Mouse (Mus musculus): ENCODE results near the gene Clns1a. TPM values are rescaled to one million over a fixed set of nuclear protein-coding genes. Genes with fewer than 3 reads are reported as not detected.

The Clns1a gene
- total and polyA plus RNA-seq, 2 experiments from 2014 or later, result 107 to 178 TPM

DNA sequence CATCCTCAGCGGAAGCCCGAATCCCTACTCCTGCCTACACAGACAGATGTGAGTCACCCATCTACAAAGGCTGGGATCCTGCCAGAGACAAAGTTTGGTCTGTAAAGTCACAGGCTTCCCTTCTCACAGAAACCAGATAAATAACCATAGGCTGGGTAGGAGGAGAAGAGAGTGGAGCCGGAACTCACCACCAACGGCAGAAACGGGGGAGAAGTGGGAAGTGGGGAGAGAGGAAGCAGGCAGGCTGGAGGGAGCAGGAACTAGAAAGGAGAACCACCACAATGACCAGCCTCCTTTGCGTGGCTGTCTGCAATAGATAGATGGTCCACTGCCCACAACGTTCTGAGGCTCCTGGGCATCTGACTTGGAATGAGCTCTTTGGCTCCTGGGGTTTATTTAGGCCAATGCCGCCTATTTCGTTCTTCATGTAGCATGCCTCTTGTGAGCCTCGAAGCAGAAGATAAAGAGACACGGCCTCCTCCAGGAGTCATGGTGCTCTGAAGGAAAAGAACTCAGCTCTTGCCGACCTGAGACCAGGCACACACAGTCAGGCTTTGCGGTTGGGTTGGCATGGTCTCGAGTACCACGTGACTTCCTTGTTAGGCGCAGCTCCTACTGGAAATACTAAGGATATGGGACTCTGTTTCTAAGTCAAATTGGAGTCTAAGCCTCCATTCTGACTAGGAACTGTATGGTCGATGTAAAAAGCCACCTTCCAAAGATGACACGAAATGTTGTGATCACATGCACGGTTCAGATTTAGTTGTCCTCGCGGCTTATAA is 68.9 kb downstream of the Clns1a start:
- TF ChIP-seq CTCF (IDR thresholded peaks at IDR 0.05; ENCODE audit: low read depth), result no peak
- Histone ChIP-seq H3K9ac (no peak overlapping the region), H3K4me3 (ENCODE audit: low read depth, low read length) (no peak overlapping the region), H3K9me3 (ENCODE audit: low read length) (no peaks in the 10 kb centered on the region), H3K4me2 (ENCODE audit: low read depth) (no peak overlapping the region), H3K36me3 (ENCODE audit: insufficient read depth) (no peaks in the 10 kb centered on the region), H3K27ac (ENCODE audit: low read depth, low read length) (no peak overlapping the region), H3K27me3 (ENCODE audit: insufficient read depth, low read length) (no peaks in the 10 kb centered on the region), H3K4me1 (ENCODE audit: insufficient read depth) (no peaks in the 10 kb centered on the region)
- WGBS, result 87% methylated on average over 21 of the region's 21 CpGs
- ATAC-seq, result no peak
- DNase-seq, result no peak

DNA sequence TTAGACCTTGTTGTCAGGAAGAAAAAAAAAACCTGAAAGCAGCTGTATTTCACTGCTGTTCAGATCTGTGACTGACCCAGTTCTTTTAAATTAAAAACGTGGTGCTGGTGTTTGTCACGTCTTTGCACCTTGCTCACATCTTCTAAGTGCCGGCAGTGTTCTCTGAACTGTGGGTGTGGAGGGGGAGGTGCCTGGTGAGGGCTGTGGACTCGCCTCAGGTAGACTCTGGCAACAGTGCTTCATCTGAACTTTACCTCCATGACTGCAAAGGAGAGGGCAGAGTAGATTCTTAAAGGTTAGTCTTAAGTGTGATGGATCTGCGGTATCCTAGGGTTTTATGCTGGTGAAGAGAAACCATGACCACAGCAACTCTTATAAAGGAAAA is 69.5 kb downstream of the Clns1a start:
- no peak for ATAC-seq
- Histone ChIP-seq H3K9ac (no peak overlapping the region), H3K9me3 (ENCODE audit: low read length) (no peaks in the 10 kb centered on the region), H3K27ac (ENCODE audit: low read depth, low read length) (no peak overlapping the region), H3K27me3 (ENCODE audit: insufficient read depth, low read length) (no peaks in the 10 kb centered on the region), H3K4me2 (ENCODE audit: low read depth) (no peak overlapping the region), H3K4me1 (ENCODE audit: insufficient read depth) (no peaks in the 10 kb centered on the region), H3K36me3 (ENCODE audit: insufficient read depth) (no peaks in the 10 kb centered on the region), H3K4me3 (ENCODE audit: low read depth, low read length) (no peak overlapping the region)
- DNase-seq, result no peak
- 82% methylated on average over 5 of the region's 5 CpGs for WGBS
- TF ChIP-seq CTCF (IDR thresholded peaks at IDR 0.05; ENCODE audit: low read depth), result no peak

DNA sequence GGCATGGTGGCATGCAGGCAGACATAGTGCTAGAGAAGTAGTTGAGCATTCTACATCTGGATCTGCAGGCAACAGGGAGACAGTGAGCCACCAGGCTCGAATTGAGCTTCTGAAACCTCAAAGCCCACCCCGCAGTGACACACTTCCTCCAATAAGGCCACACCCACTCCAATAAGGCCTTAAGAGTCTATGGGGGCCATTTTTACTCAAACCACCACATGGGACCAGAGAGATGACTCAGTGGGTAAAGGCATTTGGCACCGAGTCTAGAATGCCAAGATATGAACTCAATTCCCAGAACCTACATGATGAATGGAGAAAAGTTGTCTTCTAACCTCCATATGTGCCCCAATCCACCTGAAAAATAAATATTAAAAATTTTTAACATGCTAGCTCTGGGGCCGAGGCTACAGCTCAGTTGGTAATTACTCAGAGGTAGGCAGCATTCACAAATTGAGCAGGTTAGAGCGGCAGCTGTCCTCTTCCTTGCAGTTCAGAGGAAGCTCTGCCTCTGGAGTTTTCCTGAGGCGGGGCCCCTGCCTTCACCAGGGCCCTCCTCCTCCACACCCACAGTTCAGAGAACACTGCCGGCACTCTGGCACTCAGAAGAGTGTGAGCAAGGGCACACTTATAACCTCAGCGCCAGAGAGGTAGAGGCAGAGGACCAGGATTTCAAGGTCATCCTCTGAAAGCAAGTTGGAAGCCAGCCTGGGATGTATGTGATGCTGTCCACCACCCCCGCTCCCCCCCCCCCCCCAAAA is 70.2 kb downstream of the Clns1a start:
- Histone ChIP-seq H3K27me3 (ENCODE audit: insufficient read depth, low read length) (no peaks in the 10 kb centered on the region), H3K27ac (ENCODE audit: low read depth, low read length) (no peak overlapping the region), H3K4me2 (ENCODE audit: low read depth) (no peak overlapping the region), H3K4me1 (ENCODE audit: insufficient read depth) (no peaks in the 10 kb centered on the region), H3K9me3 (ENCODE audit: low read length) (no peaks in the 10 kb centered on the region), H3K36me3 (ENCODE audit: insufficient read depth) (no peaks in the 10 kb centered on the region), H3K9ac (no peak overlapping the region), H3K4me3 (ENCODE audit: low read depth, low read length) (no peak overlapping the region)
- TF ChIP-seq CTCF (IDR thresholded peaks at IDR 0.05; ENCODE audit: low read depth), result no peak
- 85% methylated on average over 9 of the region's 9 CpGs for WGBS
- no peak for ATAC-seq
- no peak for DNase-seq

DNA sequence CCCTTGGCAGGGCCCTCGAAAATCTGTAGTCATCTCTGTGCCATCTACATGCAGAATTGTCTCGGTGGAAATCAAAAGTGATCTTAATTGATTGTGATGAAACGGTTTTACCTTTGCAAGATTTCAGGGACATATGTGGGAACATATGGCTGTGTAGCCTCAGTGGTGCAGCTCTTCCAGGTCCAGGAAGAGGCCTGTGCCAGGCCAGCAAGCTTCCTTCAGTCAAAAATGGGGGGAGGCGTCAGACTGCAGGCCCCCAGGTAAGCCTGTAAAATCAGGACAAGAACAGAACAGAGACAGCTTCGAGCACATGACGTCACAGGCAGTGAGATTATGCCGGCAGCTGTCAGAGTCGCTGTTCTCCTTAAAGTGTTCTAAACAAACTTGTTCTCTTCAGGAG is 71.4 kb downstream of the Clns1a start:
- Histone ChIP-seq H3K27ac (ENCODE audit: low read depth, low read length) (no peak overlapping the region), H3K4me1 (ENCODE audit: insufficient read depth) (no peaks in the 10 kb centered on the region), H3K4me2 (ENCODE audit: low read depth) (no peak overlapping the region), H3K9ac (no peak overlapping the region), H3K9me3 (ENCODE audit: low read length) (no peaks in the 10 kb centered on the region), H3K36me3 (ENCODE audit: insufficient read depth) (no peaks in the 10 kb centered on the region), H3K27me3 (ENCODE audit: insufficient read depth, low read length) (no peaks in the 10 kb centered on the region), H3K4me3 (ENCODE audit: low read depth, low read length) (no peak overlapping the region)
- ATAC-seq (peak; percentile 47), DNase-seq (peak; percentile 64)
- TF ChIP-seq CTCF (IDR thresholded peaks at IDR 0.05; ENCODE audit: low read depth), result no peak
- 59% methylated on average over 8 of the region's 8 CpGs for WGBS

DNA sequence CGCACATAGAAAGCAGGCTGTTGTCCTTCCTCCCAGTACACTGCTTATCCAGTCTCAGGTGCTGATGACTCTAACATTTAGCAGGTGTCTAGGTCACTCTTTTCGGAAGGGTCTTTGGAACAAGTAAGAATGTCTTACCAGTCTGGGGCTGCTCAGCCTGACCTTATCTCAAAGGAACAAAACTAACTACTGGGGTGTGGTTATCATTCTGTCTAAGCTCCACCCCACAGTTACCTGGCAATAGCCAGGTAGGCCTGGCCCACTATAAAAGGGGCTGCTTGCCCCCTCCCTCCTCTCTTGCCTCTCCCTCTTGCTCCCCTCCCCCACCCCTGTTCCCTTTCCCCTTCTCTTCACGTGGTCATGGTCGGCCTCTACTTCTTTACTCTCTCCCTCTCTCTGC is 72.6 kb downstream of the Clns1a start:
- DNase-seq (no peak), ATAC-seq (no peak)
- H3K27ac ChIP-seq (ENCODE audit: low read depth, low read length), result no peak overlapping the region
- H3K4me2 ChIP-seq (ENCODE audit: low read depth), result no peak overlapping the region
- no peak overlapping the region for H3K4me3 ChIP-seq (ENCODE audit: low read depth, low read length)
- WGBS, result 85% methylated on average over 4 of the region's 4 CpGs
- H3K4me1 ChIP-seq (ENCODE audit: insufficient read depth), result no peaks in the 10 kb centered on the region
- TF ChIP-seq CTCF (IDR thresholded peaks at IDR 0.05; ENCODE audit: low read depth), result no peak
- no peaks in the 10 kb centered on the region for H3K9me3 ChIP-seq (ENCODE audit: low read length)
- H3K36me3 ChIP-seq (ENCODE audit: insufficient read depth), result no peaks in the 10 kb centered on the region
- H3K9ac ChIP-seq, result no peak overlapping the region
- no peaks in the 10 kb centered on the region for H3K27me3 ChIP-seq (ENCODE audit: insufficient read depth, low read length)

Other genes with a start within 250 kb of the Clns1a start
- gene Kctd14, start 245.3 kb upstream of the Clns1a start, total RNA-seq (2014; rRNA removed), result 0.05 and 0.38 TPM in 2 replicates
- 1.8 and 1.9 TPM in 2 replicates for gene Kctd14, start 245.3 kb upstream of the Clns1a start, polyA plus RNA-seq (2015; fragmentation: Nextera tagmentation; extraction: Ambion mirVana)
- gene Ints4, start 215.7 kb upstream of the Clns1a start, total RNA-seq (2014; rRNA removed), result 30.0 and 36.0 TPM in 2 replicates
- 25.6 and 29.0 TPM in 2 replicates for gene Ints4, start 215.7 kb upstream of the Clns1a start, polyA plus RNA-seq (2015; fragmentation: Nextera tagmentation; extraction: Ambion mirVana)
- 25.7 and 37.0 TPM in 2 replicates for gene Aamdc, start 117.1 kb upstream of the Clns1a start, total RNA-seq (2014; rRNA removed)
- gene Aamdc, start 117.1 kb upstream of the Clns1a start, polyA plus RNA-seq (2015; fragmentation: Nextera tagmentation; extraction: Ambion mirVana), result 56.6 and 59.3 TPM in 2 replicates
- gene Rsf1, start 116.7 kb upstream of the Clns1a start, total RNA-seq (2014; rRNA removed), result 19.7 and 27.8 TPM in 2 replicates
- 13.7 and 22.1 TPM in 2 replicates for gene Rsf1, start 116.7 kb upstream of the Clns1a start, polyA plus RNA-seq (2015; fragmentation: Nextera tagmentation; extraction: Ambion mirVana)
- gene Aqp11, start 41.7 kb downstream of the Clns1a start, total RNA-seq (2014; rRNA removed), result 8.3 and 8.4 TPM in 2 replicates
- 16.6 and 22.4 TPM in 2 replicates for gene Aqp11, start 41.7 kb downstream of the Clns1a start, polyA plus RNA-seq (2015; fragmentation: Nextera tagmentation; extraction: Ambion mirVana)
- 169 and 186 TPM in 2 replicates for gene Pak1, start 91.9 kb downstream of the Clns1a start, total RNA-seq (2014; rRNA removed)
- gene Pak1, start 91.9 kb downstream of the Clns1a start, polyA plus RNA-seq (2015; fragmentation: Nextera tagmentation; extraction: Ambion mirVana), result 132 and 135 TPM in 2 replicates
- gene Gdpd4, start 223.3 kb downstream of the Clns1a start, total RNA-seq (2014; rRNA removed), result not detected in 2 replicates
- 0.04 and 0.06 TPM in 2 replicates for gene Gdpd4, start 223.3 kb downstream of the Clns1a start, polyA plus RNA-seq (2015; fragmentation: Nextera tagmentation; extraction: Ambion mirVana)